Mouse (Mus musculus): Measurements from ENCODE around the gene Tm6sf1. TPM values are rescaled to one million over a fixed set of nuclear protein-coding genes. Genes with fewer than 3 reads are reported as not detected.

Gene Tm6sf1
- total RNA-seq (2023) = 20.6 TPM

GRCm38 (mm10) chr7:81858968-81859721 lies at the start of gene Tm6sf1:
Gene Tm6sf1, plus strand, starts transcription at chr7:81859001.

GRCm38 (mm10) chr7:81829379-81829894 lies 29.4 kb upstream of the Tm6sf1 start, which contains the start of gene Btbd1:
Gene Btbd1, minus strand, starts transcription at chr7:81829431.

GRCm38 (mm10) chr7:81855694-81856093 lies 3.1 kb upstream of the Tm6sf1 start, which contains the start of gene Gm10160:
Gene Gm10160, minus strand, starts transcription at chr7:81855794.

Other genes starting within 250 kb of the Tm6sf1 start
- not detected for gene Homer2, start 151.5 kb upstream of the Tm6sf1 start, total RNA-seq (2023)
- 55.2 TPM for gene Ramac, start 96.1 kb upstream of the Tm6sf1 start, total RNA-seq (2023)
- 29.5 TPM for gene 3110040N11Rik, start 69.5 kb upstream of the Tm6sf1 start, total RNA-seq (2023)
- 52.8 TPM for gene Btbd1, start 29.6 kb upstream of the Tm6sf1 start, total RNA-seq (2023)
- gene Gm10160, start 3.2 kb upstream of the Tm6sf1 start, total RNA-seq (2023) = not detected
- gene Hdgfl3, start 75.5 kb downstream of the Tm6sf1 start, total RNA-seq (2023) = 21.9 TPM
- 0.50 TPM for gene Bnc1, start 133.3 kb downstream of the Tm6sf1 start, total RNA-seq (2023)